Comparison of ENCODE assay signal across 23 mouse cellular contexts in genomic region chr16:21743401-21743800, GRCm38 (mm10). TPM values are rescaled to one million over a fixed set of nuclear protein-coding genes. Genes with fewer than 3 reads are reported as not detected.
A peak's percentile ranks its signal among the peaks of the same experiment; 100 is the strongest.
DNase-seq lines count a peak whose midpoint lies in the region; ATAC-seq and TF ChIP-seq lines count a peak whose summit lies in the region.
"Had no signal": no experiment of that assay in that cellular context is flagged by ENCODE, and none has a peak within 500 bp of the region (broad histone marks: within the 10 kb centered on the region; RNA-seq: fewer than 3 reads in every experiment).

No protein-coding gene starts in this region.

- no peaks in the 10 kb centered on the region for H3K9me3 ChIP-seq in heart, embryonic 11.5 days (replicated peaks; ENCODE audit: control insufficient read depth, low read length)
- H3K9me3 ChIP-seq: embryonic facial prominence, embryonic 13.5 days; forebrain, embryonic 13.5 days; G1E; heart, embryonic 15.5 days had no signal

- peak; percentile 94 for DNase-seq in heart, adult 11 months
- DNase-seq in heart, postnatal 25 days (ENCODE audit: low spot score), result no peak
- peak; percentile 40 to 48 for DNase-seq in heart, adult 9 months (ENCODE audit: low spot score in 2 of 2)
- peak; percentile 3 for DNase-seq in Muller cell, postnatal 12 days (ENCODE audit: inconsistent ontology term)
- peak; percentile 65 for DNase-seq in retina, postnatal 1 day
- DNase-seq in layer of hippocampus, adult 2 months (ENCODE audit: low spot score in 2 of 2), result no peak
- DNase-seq: adrenal gland, postnatal 10 days; B cell, adult 2 months; cerebellum, adult 11-12 months; cerebellum, adult 9-11 months; cerebellum, postnatal 36 days; forebrain, postnatal 0 days; gastrocnemius, postnatal 14 days; kidney, adult 2 months had no signal

- H3K4me3 ChIP-seq in heart, embryonic 11.5 days (ENCODE audit: low read depth, low read length), result no peak overlapping the region
- H3K4me3 ChIP-seq in layer of hippocampus, adult 2 months, result no peak overlapping the region
- H3K4me3 ChIP-seq: embryonic facial prominence, embryonic 13.5 days; forebrain, embryonic 13.5 days; heart, embryonic 15.5 days had no signal

- intact Hi-C loops in heart, postnatal 25 days (cut with DNase I), result no loop called here

- no peak for TF ChIP-seq CTCF in layer of hippocampus, adult 2 months (conservative IDR thresholded peaks at IDR 0.05)

- no peak overlapping the region for H3K9ac ChIP-seq in heart, embryonic 11.5 days (ENCODE audit: low read depth, low read length)
- H3K9ac ChIP-seq: embryonic facial prominence, embryonic 13.5 days; forebrain, embryonic 13.5 days; forebrain, postnatal 0 days; heart, embryonic 15.5 days; hindbrain, embryonic 14.5 days had no signal

- no peaks in the 10 kb centered on the region for H3K4me1 ChIP-seq in heart, embryonic 11.5 days (ENCODE audit: control insufficient read depth, insufficient read depth, low read length)
- H3K4me1 ChIP-seq: embryonic facial prominence, embryonic 13.5 days; forebrain, embryonic 13.5 days had no signal

- H3K4me2 ChIP-seq in heart, embryonic 11.5 days, result no peak overlapping the region
- H3K4me2 ChIP-seq: embryonic facial prominence, embryonic 13.5 days; forebrain, embryonic 13.5 days; heart, embryonic 15.5 days; hindbrain, embryonic 14.5 days had no signal

- 82% methylated on average over 6 of the region's 6 CpGs for WGBS in heart, embryonic 11.5 days (ENCODE audit: insufficient replicate concordance)

- H3K27me3 ChIP-seq in heart, embryonic 11.5 days (ENCODE audit: control insufficient read depth, insufficient read depth, low read length), result no peaks in the 10 kb centered on the region
- H3K27me3 ChIP-seq: embryonic facial prominence, embryonic 13.5 days; forebrain, embryonic 13.5 days; heart, embryonic 15.5 days had no signal

- no peaks in the 10 kb centered on the region for H3K36me3 ChIP-seq in heart, embryonic 11.5 days (ENCODE audit: control insufficient read depth, insufficient read depth, low read length)
- H3K36me3 ChIP-seq: embryonic facial prominence, embryonic 13.5 days; G1E; heart, embryonic 15.5 days had no signal

- H3K27ac ChIP-seq in heart, embryonic 11.5 days (ENCODE audit: low read depth, low read length), result no peak overlapping the region
- no peak overlapping the region for H3K27ac ChIP-seq in layer of hippocampus, adult 2 months
- H3K27ac ChIP-seq: embryonic facial prominence, embryonic 13.5 days; forebrain, embryonic 13.5 days; heart, embryonic 15.5 days; hindbrain, embryonic 14.5 days had no signal

- no peak for ATAC-seq in heart, embryonic 11.5 days (replicated peaks; ENCODE audit: insufficient number of reproducible peaks, low FRiP score, low TSS enrichment)
- ATAC-seq: CD4-positive, CD25-positive, alpha-beta regulatory T cell, adult 4 months; forebrain, embryonic 13.5 days; forebrain, postnatal 0 days; intestine, embryonic 16.5 days had no signal

RNA-seq across cellular contexts. Expression of gene Ehhadh, which starts 44.2 kb away (rescaled TPM):
- total RNA-seq in heart, postnatal 25 days (2021), result 10 to 100 TPM; 12.1 to 13.8 TPM
- polyA plus RNA-seq in heart, embryonic 11.5 days (2014; fragmentation: Nextera tagmentation; extraction: Ambion mirVana), result 2.8 and 3.0 TPM in 2 replicates
- 1 to 10 TPM; 1.7 to 2.5 TPM for total RNA-seq in layer of hippocampus, adult 2 months (2021)

RNA-seq across cellular contexts. Expression of gene 2510009E07Rik, which starts 48.9 kb away (rescaled TPM):
- 10 to 100 TPM; 27.5 to 29.8 TPM for total RNA-seq in heart, postnatal 25 days (2021)
- polyA plus RNA-seq in heart, embryonic 11.5 days (2014; fragmentation: Nextera tagmentation; extraction: Ambion mirVana), result 15.7 and 19.7 TPM in 2 replicates
- total RNA-seq in layer of hippocampus, adult 2 months (2021), result 10 to 100 TPM; 38.4 to 40.3 TPM
- polyA plus RNA-seq: G1E had no signal

RNA-seq across cellular contexts. Expression of gene Map3k13, which starts 50.7 kb away (rescaled TPM):
- total RNA-seq in heart, postnatal 25 days (2021), result under 1 TPM; 0.81 to 0.89 TPM
- polyA plus RNA-seq in heart, embryonic 11.5 days (2014; fragmentation: Nextera tagmentation; extraction: Ambion mirVana), result 0.79 and 1.1 TPM in 2 replicates
- 10 to 100 TPM; 14.6 to 14.8 TPM for total RNA-seq in layer of hippocampus, adult 2 months (2021)
- total RNA-seq: hematopoietic stem cell, adult 5-6 weeks had no signal

Comparison
In these comparisons a context has a peak if more than half of its experiments do, and no peak if none do; other contexts are left out.
1. DNase-seq: peak in heart, adult 11 months (single experiment), heart, adult 9 months (2 of 2), Muller cell, postnatal 12 days (single experiment) and retina, postnatal 1 day (single experiment); none in heart, postnatal 25 days (single experiment) and layer of hippocampus, adult 2 months (0 of 2).
2. RNA of gene Map3k13, which starts 50.7 kb away (total RNA-seq): 14.6 to 14.8 TPM in layer of hippocampus, adult 2 months; 0.81 to 0.89 TPM in heart, postnatal 25 days; every median in the first group is over 4 times any median in the second.